13 mouse cellular contexts compared by ENCODE assay signal in genomic region chr5:125525516-125525915, GRCm38 (mm10). TPM values are rescaled to one million over a fixed set of nuclear protein-coding genes. Genes with fewer than 3 reads are reported as not detected.
DNase-seq lines count a peak whose midpoint lies in the region; ATAC-seq and TF ChIP-seq lines count a peak whose summit lies in the region.
"Had no signal": no experiment of that assay in that cellular context is flagged by ENCODE, and none has a peak within 500 bp of the region (broad histone marks: within the 10 kb centered on the region; RNA-seq: fewer than 3 reads in every experiment).

No protein-coding gene starts in this region.

- DNase-seq in CD4-positive, CD25-positive, alpha-beta regulatory T cell, adult 2 months (ENCODE audit: low read depth, low spot score), result peak; percentile 24
- peak; percentile 25 to 26 for DNase-seq in kidney, postnatal 4 days
- no peak for DNase-seq in kidney, adult 9 months
- DNase-seq in 3T3-L1 (ENCODE audit: low read depth, low spot score), result peak; percentile 11
- DNase-seq in left cerebral cortex, adult 8-10 months (ENCODE audit: low spot score in 2 of 2), result no peak
- DNase-seq: cerebellum, postnatal 36 days had no signal

- H3K4me1 ChIP-seq in bone marrow, adult 2 months (ENCODE audit: control insufficient read depth, insufficient read depth, low read length), result peaks cover 3% of the 10 kb centered on the region; the same call in 1 of the 2 replicates
- H3K4me1 ChIP-seq: limb, embryonic 12.5 days had no signal

- no peak overlapping the region for H3K27ac ChIP-seq in bone marrow, adult 2 months (ENCODE audit: control insufficient read depth, insufficient read depth, low read depth, low read length, poor library complexity)
- H3K27ac ChIP-seq: limb, embryonic 12.5 days; macrophage had no signal

- TF ChIP-seq CTCF in bone marrow, adult 2 months (IDR thresholded peaks at IDR 0.05; ENCODE audit: control insufficient read depth, insufficient read depth, low read length), result peak; percentile 45; the same call in 1 of the 2 replicates

- WGBS in bone marrow, adult 2 months, result 60% methylated on average over 5 of the region's 5 CpGs

- no peak overlapping the region for H3K4me3 ChIP-seq in bone marrow, adult 2 months (replicated peaks; ENCODE audit: control insufficient read depth, low read depth, low read length)
- H3K4me3 ChIP-seq: limb, embryonic 12.5 days had no signal

- no peak for ATAC-seq in CD4-positive, CD25-positive, alpha-beta regulatory T cell, adult 4 months
- no peak for ATAC-seq in megakaryocyte progenitor cell, adult 5-6 weeks (replicated peaks; ENCODE audit: poor library complexity)

- TF ChIP-seq POLR2A in bone marrow, adult 2 months (IDR thresholded peaks at IDR 0.05; ENCODE audit: borderline replicate concordance, control insufficient read depth, low read depth, low read length), result no peak

RNA-seq across cellular contexts. Expression of gene Tmem132b, which starts 6.1 kb away (rescaled TPM):
- under 1 TPM in 1 of 2 experiments, not detected in 1; 0.16 TPM for polyA plus RNA-seq in CD4-positive, CD25-positive, alpha-beta regulatory T cell, adult 4 months (2017; shearing (Covaris generic))
- not detected in 2 replicates for polyA plus RNA-seq in bone marrow, adult 2 months (2011; ENCODE audit: insufficient read depth, insufficient read length, low replicate concordance, missing spikeins)
- 100 to 1,000 TPM; 123 to 141 (median 129) TPM for total RNA-seq in left cerebral cortex, adult 8-10 months (2022)
- not detected in 2 replicates for total RNA-seq in megakaryocyte progenitor cell, adult 5-6 weeks (2015)
- total RNA-seq in megakaryocyte progenitor cell, adult 5-6 weeks (2017), result not detected in 2 replicates
- total RNA-seq: granulocyte monocyte progenitor cell, adult 5-6 weeks; heart, postnatal 25 days had no signal
- polyA plus RNA-seq: macrophage had no signal

RNA-seq across cellular contexts. Expression of gene Aacs, which starts 49.9 kb away (rescaled TPM):
- polyA plus RNA-seq in CD4-positive, CD25-positive, alpha-beta regulatory T cell, adult 4 months (2017; shearing (Covaris generic)), result 10 to 100 TPM; 22.1 to 39.8 TPM
- 4.3 and 18.4 TPM in 2 replicates for polyA plus RNA-seq in bone marrow, adult 2 months (2011; ENCODE audit: insufficient read depth, insufficient read length, low replicate concordance, missing spikeins)
- total RNA-seq in left cerebral cortex, adult 8-10 months (2022), result 10 to 100 TPM; 40.9 to 49.1 (median 44.4) TPM
- total RNA-seq in megakaryocyte progenitor cell, adult 5-6 weeks (2015), result 3.8 and 6.0 TPM in 2 replicates
- total RNA-seq in megakaryocyte progenitor cell, adult 5-6 weeks (2017), result 10.4 and 12.7 TPM in 2 replicates

Comparison
In these comparisons a context has a peak if more than half of its experiments do, and no peak if none do; other contexts are left out.
1. DNase-seq: peak in CD4-positive, CD25-positive, alpha-beta regulatory T cell, adult 2 months (single experiment), kidney, postnatal 4 days (2 of 2) and 3T3-L1 (single experiment); none in kidney, adult 9 months (single experiment) and left cerebral cortex, adult 8-10 months (0 of 2).
2. RNA of gene Tmem132b, which starts 6.1 kb away (total RNA-seq): 123 to 141 TPM in left cerebral cortex, adult 8-10 months; not detected in megakaryocyte progenitor cell, adult 5-6 weeks; every median in the first group is over 100 times any median in the second.